Mouse (Mus musculus) embryonic facial prominence, embryonic 14.5 days (tissue): ENCODE measurements around the gene Rab30. TPM values are rescaled to one million over a fixed set of nuclear protein-coding genes. Genes with fewer than 3 reads are reported as not detected.

ENCODE experiments used
- ATAC-seq: fragments of 200-750 bp; cut with Nextera tagmentation; 2 replicates; pipeline ENCODE4 v1.8.0; 2017; ENCODE audit warnings: low read depth, moderate number of reproducible peaks, moderate TSS enrichment
- DNase-seq: peaks from one replicate; pipeline ENCODE4 v3.0.0-alpha.2; 2015; ENCODE audit warnings: low spot score
- H3K27ac ChIP-seq: fragments of 300-500 bp; sonication (generic); replicated peaks from 2 replicates; pipeline ENCODE4 v1.5.1; 2014; ENCODE audit warnings: low read depth, mild to moderate bottlenecking, low read length, moderate library complexity
- H3K27me3 ChIP-seq: fragments of 300-500 bp; sonication (generic); replicated peaks from 2 replicates; pipeline ENCODE4 v1.6.1; 2014; ENCODE audit warnings: low read length; ENCODE audit not compliant: control insufficient read depth, insufficient read depth
- H3K36me3 ChIP-seq: fragments of 300-500 bp; sonication (generic); 2 replicates; pipeline ENCODE4 v1.6.1; 2014; ENCODE audit warnings: low read length, mixed read lengths; ENCODE audit not compliant: control insufficient read depth, insufficient read depth
- H3K4me1 ChIP-seq: fragments of 300-500 bp; sonication (generic); 2 replicates; pipeline ENCODE4 v1.6.1; 2014; ENCODE audit warnings: antibody characterized with exemption, low read length; ENCODE audit not compliant: control insufficient read depth, insufficient read depth
- H3K4me2 ChIP-seq: fragments of 300-500 bp; sonication (generic); 2 replicates; pipeline ENCODE4 v1.6.1; 2014; ENCODE audit warnings: low read depth, mild to moderate bottlenecking, low read length, moderate library complexity, mixed read lengths
- H3K4me3 ChIP-seq: fragments of 300-500 bp; sonication (generic); 2 replicates; pipeline ENCODE4 v1.5.1; 2014; ENCODE audit warnings: low read depth, mild to moderate bottlenecking, low read length
- H3K9ac ChIP-seq: fragments of 300-500 bp; sonication (generic); 2 replicates; pipeline ENCODE4 v1.6.1; 2014; ENCODE audit warnings: low read depth, mild to moderate bottlenecking, low read length, moderate library complexity, mixed read lengths
- H3K9me3 ChIP-seq: fragments of 300-500 bp; sonication (generic); 2 replicates; pipeline ENCODE4 v1.6.1; 2016; ENCODE audit warnings: low read length; ENCODE audit not compliant: control insufficient read depth
- WGBS: fragments of 180-500 bp; shearing (Covaris S2); extraction: QIAGEN DNeasy Blood & Tissue Kit; methylation state at CpG from one replicate; pipeline ENCODE4 v1.1.7; 2014; 5-methylcytosine and 5-hydroxymethylcytosine counted together
- polyA plus RNA-seq: library from polyadenylated mRNA; unstranded; fragments of >200 nt; fragmentation: Nextera tagmentation; extraction: Ambion mirVana; gene quantifications from 2 replicates; pipeline ENCODE4 v1.2.1, GENCODE M21; 2014

Rab30 gene
- polyA plus RNA-seq, 1 experiment from 2014 or later, result 21.3 TPM

DNA sequence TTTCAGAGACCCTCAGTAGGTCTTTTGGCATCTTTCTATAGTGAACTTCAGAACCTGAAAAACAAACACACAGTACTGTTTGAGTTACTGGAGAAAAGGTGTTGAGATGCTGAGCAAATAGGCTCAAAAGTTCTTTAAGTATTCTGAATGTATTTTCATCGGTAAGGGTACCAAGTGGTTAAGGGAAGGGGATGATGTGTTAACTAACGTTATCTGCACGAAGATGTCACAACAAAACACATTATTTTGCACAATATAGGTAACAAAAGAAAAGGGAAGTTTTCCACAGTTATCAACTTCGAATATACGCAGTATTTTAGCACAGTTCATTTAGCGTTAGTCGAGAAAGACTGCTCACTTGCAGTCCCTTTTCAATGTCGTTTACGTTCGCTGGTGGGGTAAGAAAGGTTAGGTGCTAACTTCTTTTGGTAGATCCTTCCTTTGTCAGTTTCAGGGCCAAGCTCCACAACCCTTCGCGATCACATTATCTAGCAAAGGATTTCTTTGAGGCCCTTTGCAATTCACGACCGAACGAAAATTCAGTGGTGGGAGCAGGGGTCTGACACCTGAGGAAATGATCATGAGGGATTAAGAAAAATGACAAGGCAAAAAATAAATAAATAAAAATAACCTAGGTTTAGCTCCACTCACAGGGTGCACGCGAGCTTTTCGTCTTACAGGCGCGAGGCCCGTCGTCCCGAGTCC is 840 bp upstream of the Rab30 start:
- peak overlapping the region; percentile 83 for H3K4me2 ChIP-seq
- no peaks in the 10 kb centered on the region for H3K27me3 ChIP-seq
- peak overlapping the region; percentile 72 for H3K4me3 ChIP-seq
- peak overlapping the region; percentile 96 for H3K27ac ChIP-seq
- no peaks in the 10 kb centered on the region for H3K9me3 ChIP-seq
- peak overlapping the region; percentile 94 for H3K9ac ChIP-seq
- peaks cover 33% of the 10 kb centered on the region for H3K4me1 ChIP-seq
- WGBS, result 3% methylated on average over 23 of the region's 23 CpGs
- ATAC-seq (no peak), DNase-seq (no peak)
- H3K36me3 ChIP-seq, result peaks cover 32% of the 10 kb centered on the region

GRCm38 (mm10) chr7:92741861-92742249 is 452 bp downstream of the Rab30 start:
- peak overlapping the region; percentile 94 for H3K9ac ChIP-seq
- H3K4me1 ChIP-seq, result peaks cover 33% of the 10 kb centered on the region
- H3K36me3 ChIP-seq, result peaks cover 28% of the 10 kb centered on the region
- H3K4me2 ChIP-seq, result peak overlapping the region; percentile 86
- ATAC-seq, result peak; percentile 19
- no peaks in the 10 kb centered on the region for H3K27me3 ChIP-seq
- WGBS, result under 1% methylated on average over 9 of the region's 9 CpGs
- H3K27ac ChIP-seq, result peak overlapping the region; percentile 96
- peak; percentile 44 for DNase-seq
- no peaks in the 10 kb centered on the region for H3K9me3 ChIP-seq
- H3K4me3 ChIP-seq, result peak overlapping the region; percentile 72

DNA sequence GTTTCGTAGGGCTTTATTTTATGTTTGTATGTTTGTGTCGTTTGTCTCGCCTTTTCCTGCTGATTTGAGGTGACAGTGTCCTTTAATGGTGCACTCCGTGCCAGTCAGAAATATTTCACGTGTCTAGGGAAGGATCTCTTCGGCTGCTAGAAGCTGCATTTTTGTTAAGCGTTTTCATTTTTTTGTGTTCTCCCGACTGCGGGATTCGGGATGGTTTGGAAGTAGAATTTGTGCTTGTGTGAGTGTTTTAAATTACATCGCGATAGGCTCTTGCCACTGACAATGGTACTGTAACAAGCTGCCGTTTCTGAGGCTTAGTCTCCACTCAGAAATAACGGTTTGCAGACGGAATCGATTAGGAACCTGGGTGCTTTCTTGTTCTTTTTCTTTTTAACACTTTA is 938 bp downstream of the Rab30 start:
- Histone ChIP-seq H3K36me3 (peaks cover 25% of the 10 kb centered on the region), H3K9me3 (no peaks in the 10 kb centered on the region), H3K4me2 (peak overlapping the region; percentile 86), H3K4me1 (peaks cover 33% of the 10 kb centered on the region), H3K27ac (peak overlapping the region; percentile 96), H3K9ac (peak overlapping the region; percentile 94), H3K4me3 (peak overlapping the region; percentile 72), H3K27me3 (no peaks in the 10 kb centered on the region)
- DNase-seq (peak; percentile 55), ATAC-seq (no peak)
- 1% methylated on average over 16 of the region's 16 CpGs for WGBS

GRCm38 (mm10) chr7:92742774-92743173 is 1.4 kb downstream of the Rab30 start:
- Histone ChIP-seq H3K4me3 (peak overlapping the region; percentile 72), H3K27me3 (no peaks in the 10 kb centered on the region), H3K4me1 (peaks cover 32% of the 10 kb centered on the region), H3K36me3 (peaks cover 21% of the 10 kb centered on the region), H3K9ac (peak overlapping the region; percentile 94), H3K27ac (peak overlapping the region; percentile 96; the same call in 1 of the 2 replicates), H3K4me2 (peak overlapping the region; percentile 86), H3K9me3 (no peaks in the 10 kb centered on the region)
- ATAC-seq, result no peak
- DNase-seq, result peak; percentile 38
- 2% methylated on average over 6 of the region's 6 CpGs for WGBS

DNA sequence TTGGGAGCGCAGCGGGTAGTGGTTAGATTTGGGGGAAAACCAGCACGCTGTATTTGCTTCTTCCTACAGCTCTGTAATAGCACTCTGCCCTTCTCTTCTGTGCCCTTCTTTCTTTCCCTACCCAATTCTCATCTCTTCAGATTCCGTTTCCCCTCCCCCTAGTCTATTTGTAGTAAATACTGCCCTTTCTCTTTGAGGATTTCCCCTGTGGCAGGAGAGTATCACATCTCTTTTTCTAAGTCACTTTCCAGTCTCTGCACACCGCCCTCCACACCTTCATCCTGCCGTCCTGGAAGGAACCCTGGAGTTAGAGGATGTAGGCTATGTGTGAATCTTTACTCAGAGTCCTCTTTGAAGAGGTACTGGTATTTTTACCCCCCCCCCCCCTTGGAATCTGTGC is 1.9 kb downstream of the Rab30 start:
- H3K36me3 ChIP-seq, result peaks cover 15% of the 10 kb centered on the region; the same call in 1 of the 2 replicates
- no peak for ATAC-seq

GRCm38 (mm10) chr7:92750395-92750794 is 9.0 kb downstream of the Rab30 start:
- Histone ChIP-seq H3K36me3 (no peaks in the 10 kb centered on the region), H3K4me3 (no peak overlapping the region), H3K9ac (no peak overlapping the region), H3K4me1 (no peaks in the 10 kb centered on the region), H3K27ac (no peak overlapping the region), H3K9me3 (no peaks in the 10 kb centered on the region), H3K27me3 (no peaks in the 10 kb centered on the region), H3K4me2 (no peak overlapping the region)
- DNase-seq (no peak), ATAC-seq (no peak)
- 66% methylated on average over 2 of the region's 2 CpGs for WGBS

More for the DNA sequence above, 1.9 kb downstream of the Rab30 start:
- peak overlapping the region; percentile 72 for H3K4me3 ChIP-seq
- no peak for DNase-seq
- no peak overlapping the region; the same call in 1 of the 2 replicates for H3K27ac ChIP-seq
- no peaks in the 10 kb centered on the region for H3K27me3 ChIP-seq
- WGBS, result 11% methylated on average over 6 of the region's 6 CpGs
- H3K4me1 ChIP-seq, result peaks cover 27% of the 10 kb centered on the region
- H3K4me2 ChIP-seq, result peak overlapping the region; percentile 86
- H3K9me3 ChIP-seq, result no peaks in the 10 kb centered on the region
- peak overlapping the region; percentile 94 for H3K9ac ChIP-seq

- no peaks in the 10 kb centered on the region for H3K4me1 ChIP-seq
- no peak for ATAC-seq
- no peak overlapping the region for H3K27ac ChIP-seq
- H3K9me3 ChIP-seq, result no peaks in the 10 kb centered on the region
- no peak for DNase-seq
- WGBS, result 74% methylated on average over 5 of the region's 5 CpGs
- no peak overlapping the region for H3K9ac ChIP-seq
- no peak overlapping the region for H3K4me2 ChIP-seq
- no peak overlapping the region for H3K4me3 ChIP-seq
- no peaks in the 10 kb centered on the region for H3K36me3 ChIP-seq
- H3K27me3 ChIP-seq, result no peaks in the 10 kb centered on the region
Observed at GRCm38 (mm10) chr7:92758067-92758466, 16.7 kb downstream of the Rab30 start.

GRCm38 (mm10) chr7:92760651-92761050 is 19.2 kb downstream of the Rab30 start:
- no peaks in the 10 kb centered on the region for H3K27me3 ChIP-seq
- no peak overlapping the region for H3K4me3 ChIP-seq
- no peaks in the 10 kb centered on the region for H3K9me3 ChIP-seq
- DNase-seq, result no peak
- no peak for ATAC-seq
- peaks cover 4% of the 10 kb centered on the region for H3K4me1 ChIP-seq
- no peak overlapping the region for H3K9ac ChIP-seq
- 84% methylated on average over 6 of the region's 6 CpGs for WGBS
- H3K27ac ChIP-seq, result no peak overlapping the region
- no peaks in the 10 kb centered on the region for H3K36me3 ChIP-seq
- H3K4me2 ChIP-seq, result no peak overlapping the region

GRCm38 (mm10) chr7:92761161-92761560 is 19.8 kb downstream of the Rab30 start:
- H3K27me3 ChIP-seq, result no peaks in the 10 kb centered on the region
- H3K4me2 ChIP-seq, result no peak overlapping the region
- WGBS, result 83% methylated on average over 9 of the region's 9 CpGs
- no peaks in the 10 kb centered on the region for H3K9me3 ChIP-seq
- H3K27ac ChIP-seq, result no peak overlapping the region
- H3K36me3 ChIP-seq, result no peaks in the 10 kb centered on the region
- DNase-seq (no peak), ATAC-seq (no peak)
- H3K9ac ChIP-seq, result no peak overlapping the region
- H3K4me3 ChIP-seq, result no peak overlapping the region
- peaks cover 9% of the 10 kb centered on the region for H3K4me1 ChIP-seq
